Mouse (Mus musculus) small intestine, adult 10 weeks (tissue): Measurements from ENCODE around the gene Zmym5. TPM values are rescaled to one million over a fixed set of nuclear protein-coding genes. Genes with fewer than 3 reads are reported as not detected.

Experiments
- polyA plus RNA-seq: library from polyadenylated mRNA; stranded (reverse); fragments of 350-450 nt; fragmentation: Illumina TruSeq; extraction: RNeasy Lipid Tissue Mini Kit (QIAGEN cat#74804); gene quantifications from one replicate; pipeline ENCODE4 v1.2.3, GENCODE M21; 2014; ENCODE audit warnings: low replicate concordance

Gene Zmym5
- polyA plus RNA-seq, result 142 TPM

GRCm38 (mm10) chr14:56811701-56812339 is at the start of gene Zmym5:
Gene Zmym5, minus strand, starts transcription at chr14:56811716.

GRCm38 (mm10) chr14:56778200-56778932 is 33.1 kb downstream of the Zmym5 start, which contains the start of gene Pspc1:
Gene Pspc1, minus strand, starts transcription at chr14:56778316.

Other genes starting within 250 kb of the Zmym5 start
- gene Cenpj, start 236.3 kb downstream of the Zmym5 start, polyA plus RNA-seq, result 37.2 TPM
- gene Parp4, start 236.1 kb downstream of the Zmym5 start, polyA plus RNA-seq, result 59.7 TPM
- gene Mphosph8, start 143.5 kb downstream of the Zmym5 start, polyA plus RNA-seq, result 43.3 TPM
- 27.3 TPM for gene Pspc1, start 33.4 kb downstream of the Zmym5 start, polyA plus RNA-seq
- gene Zmym2, start 74.9 kb upstream of the Zmym5 start, polyA plus RNA-seq, result 136 TPM
- not detected for gene Gja3, start 246.4 kb upstream of the Zmym5 start, polyA plus RNA-seq